Mouse (Mus musculus): ENCODE results near the gene Fbxo36. TPM values are rescaled to one million over a fixed set of nuclear protein-coding genes. Genes with fewer than 3 reads are reported as not detected.

Fbxo36 gene
- polyA plus RNA-seq, 1 experiment from 2014 or later, result 10.2 TPM

- H3K4me2 ChIP-seq, result no peak overlapping the region
- no peak overlapping the region for H3K9ac ChIP-seq (ENCODE audit: low read depth, low read length)
- H3K36me3 ChIP-seq (ENCODE audit: control insufficient read depth, insufficient read depth, low read length), result no peaks in the 10 kb centered on the region
- ATAC-seq (replicated peaks; ENCODE audit: low FRiP score), result no peak
- H3K4me1 ChIP-seq (replicated peaks; ENCODE audit: control insufficient read depth, insufficient read depth, low read length), result peaks cover 18% of the 10 kb centered on the region
- WGBS, result 83% methylated on average over 7 of the region's 7 CpGs
- no peak overlapping the region for H3K27ac ChIP-seq (ENCODE audit: low read depth, low read length)
- DNase-seq (ENCODE audit: low spot score), result no peak
- H3K9me3 ChIP-seq (ENCODE audit: control insufficient read depth, low read length), result no peaks in the 10 kb centered on the region
- no peaks in the 10 kb centered on the region for H3K27me3 ChIP-seq (replicated peaks; ENCODE audit: control insufficient read depth, insufficient read depth, low read length)
- no peak overlapping the region for H3K4me3 ChIP-seq (ENCODE audit: low read depth, low read length)
These were observed 10.8 kb downstream of the Fbxo36 start for GRCm38 (mm10) chr1:84850471-84850870.

- peak; percentile 48 for DNase-seq (ENCODE audit: low spot score)
- WGBS, result 39% methylated on average over 9 of the region's 9 CpGs
- peak overlapping the region; percentile 22 for H3K4me2 ChIP-seq
These were observed 12.0 kb downstream of the Fbxo36 start for GRCm38 (mm10) chr1:84851512-84852235.

GRCm38 (mm10) chr1:84853721-84854120 is 14.1 kb downstream of the Fbxo36 start:
- Histone ChIP-seq H3K9me3 (ENCODE audit: control insufficient read depth, low read length) (no peaks in the 10 kb centered on the region), H3K27ac (ENCODE audit: low read depth, low read length) (no peak overlapping the region), H3K4me2 (no peak overlapping the region), H3K9ac (ENCODE audit: low read depth, low read length) (no peak overlapping the region), H3K4me3 (ENCODE audit: low read depth, low read length) (no peak overlapping the region), H3K27me3 (replicated peaks; ENCODE audit: control insufficient read depth, insufficient read depth, low read length) (no peaks in the 10 kb centered on the region), H3K4me1 (replicated peaks; ENCODE audit: control insufficient read depth, insufficient read depth, low read length) (peaks cover 18% of the 10 kb centered on the region), H3K36me3 (ENCODE audit: control insufficient read depth, insufficient read depth, low read length) (no peaks in the 10 kb centered on the region)
- 86% methylated on average over 1 of the region's 1 CpGs for WGBS
- ATAC-seq (replicated peaks; ENCODE audit: low FRiP score) (no peak), DNase-seq (ENCODE audit: low spot score) (no peak)

More at GRCm38 (mm10) chr1:84851512-84852235, 12.0 kb downstream of the Fbxo36 start:
- no peaks in the 10 kb centered on the region for H3K36me3 ChIP-seq (ENCODE audit: control insufficient read depth, insufficient read depth, low read length)
- peak; percentile 70 for ATAC-seq (replicated peaks; ENCODE audit: low FRiP score)
- no peak overlapping the region for H3K9ac ChIP-seq (ENCODE audit: low read depth, low read length)
- peak overlapping the region; percentile 68 for H3K27ac ChIP-seq (ENCODE audit: low read depth, low read length)
- no peak overlapping the region for H3K4me3 ChIP-seq (ENCODE audit: low read depth, low read length)
- no peaks in the 10 kb centered on the region for H3K27me3 ChIP-seq (replicated peaks; ENCODE audit: control insufficient read depth, insufficient read depth, low read length)
- H3K4me1 ChIP-seq (replicated peaks; ENCODE audit: control insufficient read depth, insufficient read depth, low read length), result peaks cover 18% of the 10 kb centered on the region
- H3K9me3 ChIP-seq (ENCODE audit: control insufficient read depth, low read length), result no peaks in the 10 kb centered on the region

- H3K4me3 ChIP-seq (ENCODE audit: low read depth, low read length), result no peak overlapping the region
- H3K9me3 ChIP-seq (ENCODE audit: control insufficient read depth, low read length), result no peaks in the 10 kb centered on the region
- WGBS, result 88% methylated on average over 2 of the region's 2 CpGs
- no peak overlapping the region for H3K4me2 ChIP-seq
- H3K4me1 ChIP-seq (replicated peaks; ENCODE audit: control insufficient read depth, insufficient read depth, low read length), result peaks cover 18% of the 10 kb centered on the region
- no peaks in the 10 kb centered on the region for H3K27me3 ChIP-seq (replicated peaks; ENCODE audit: control insufficient read depth, insufficient read depth, low read length)
- H3K27ac ChIP-seq (ENCODE audit: low read depth, low read length), result no peak overlapping the region
- no peak overlapping the region for H3K9ac ChIP-seq (ENCODE audit: low read depth, low read length)
- DNase-seq (ENCODE audit: low spot score) (no peak), ATAC-seq (replicated peaks; ENCODE audit: low FRiP score) (no peak)
- no peaks in the 10 kb centered on the region for H3K36me3 ChIP-seq (ENCODE audit: control insufficient read depth, insufficient read depth, low read length)
These were observed 15.3 kb downstream of the Fbxo36 start for GRCm38 (mm10) chr1:84854966-84855365.

- H3K4me1 ChIP-seq (replicated peaks; ENCODE audit: control insufficient read depth, insufficient read depth, low read length), result peaks cover 24% of the 10 kb centered on the region
- H3K27ac ChIP-seq (ENCODE audit: low read depth, low read length), result no peak overlapping the region
- no peaks in the 10 kb centered on the region for H3K27me3 ChIP-seq (replicated peaks; ENCODE audit: control insufficient read depth, insufficient read depth, low read length)
- no peaks in the 10 kb centered on the region for H3K9me3 ChIP-seq (ENCODE audit: control insufficient read depth, low read length)
- no peaks in the 10 kb centered on the region for H3K36me3 ChIP-seq (ENCODE audit: control insufficient read depth, insufficient read depth, low read length)
- H3K9ac ChIP-seq (ENCODE audit: low read depth, low read length), result no peak overlapping the region
- no peak for ATAC-seq (replicated peaks; ENCODE audit: low FRiP score)
- WGBS, result 81% methylated on average over 2 of the region's 2 CpGs
- DNase-seq (ENCODE audit: low spot score), result no peak
- no peak overlapping the region for H3K4me3 ChIP-seq (ENCODE audit: low read depth, low read length)
- no peak overlapping the region for H3K4me2 ChIP-seq
These were observed 16.1 kb downstream of the Fbxo36 start for GRCm38 (mm10) chr1:84855756-84856155.

- H3K4me1 ChIP-seq (replicated peaks; ENCODE audit: control insufficient read depth, insufficient read depth, low read length), result peaks cover 12% of the 10 kb centered on the region; the same call in 1 of the 2 replicates
- ATAC-seq (replicated peaks; ENCODE audit: low FRiP score), result no peak
- no peak overlapping the region for H3K4me2 ChIP-seq
- WGBS, result 81% methylated on average over 6 of the region's 6 CpGs
- H3K36me3 ChIP-seq (ENCODE audit: control insufficient read depth, insufficient read depth, low read length), result no peaks in the 10 kb centered on the region
- no peak overlapping the region for H3K9ac ChIP-seq (ENCODE audit: low read depth, low read length)
- DNase-seq (ENCODE audit: low spot score), result no peak
- no peak overlapping the region for H3K27ac ChIP-seq (ENCODE audit: low read depth, low read length)
- H3K4me3 ChIP-seq (ENCODE audit: low read depth, low read length), result no peak overlapping the region
- no peaks in the 10 kb centered on the region for H3K9me3 ChIP-seq (ENCODE audit: control insufficient read depth, low read length)
- no peaks in the 10 kb centered on the region for H3K27me3 ChIP-seq (replicated peaks; ENCODE audit: control insufficient read depth, insufficient read depth, low read length)
These were observed 20.0 kb downstream of the Fbxo36 start for GRCm38 (mm10) chr1:84859597-84859996.

- WGBS, result 63% methylated on average over 10 of the region's 10 CpGs
- Histone ChIP-seq H3K27ac (ENCODE audit: low read depth, low read length) (no peak overlapping the region), H3K4me3 (ENCODE audit: low read depth, low read length) (no peak overlapping the region), H3K4me1 (replicated peaks; ENCODE audit: control insufficient read depth, insufficient read depth, low read length) (peaks cover 12% of the 10 kb centered on the region; the same call in 1 of the 2 replicates), H3K4me2 (no peak overlapping the region), H3K27me3 (replicated peaks; ENCODE audit: control insufficient read depth, insufficient read depth, low read length) (no peaks in the 10 kb centered on the region), H3K36me3 (ENCODE audit: control insufficient read depth, insufficient read depth, low read length) (no peaks in the 10 kb centered on the region), H3K9ac (ENCODE audit: low read depth, low read length) (no peak overlapping the region), H3K9me3 (ENCODE audit: control insufficient read depth, low read length) (no peaks in the 10 kb centered on the region)
- DNase-seq (ENCODE audit: low spot score) (no peak), ATAC-seq (replicated peaks; ENCODE audit: low FRiP score) (peak; percentile 77)
These were observed 21.0 kb downstream of the Fbxo36 start for GRCm38 (mm10) chr1:84860360-84861254.

GRCm38 (mm10) chr1:84861255-84861630 is 21.6 kb downstream of the Fbxo36 start:
- ATAC-seq (replicated peaks; ENCODE audit: low FRiP score), result no peak
- Histone ChIP-seq H3K27ac (ENCODE audit: low read depth, low read length) (no peak overlapping the region), H3K9me3 (ENCODE audit: control insufficient read depth, low read length) (no peaks in the 10 kb centered on the region), H3K9ac (ENCODE audit: low read depth, low read length) (no peak overlapping the region), H3K27me3 (replicated peaks; ENCODE audit: control insufficient read depth, insufficient read depth, low read length) (no peaks in the 10 kb centered on the region), H3K36me3 (ENCODE audit: control insufficient read depth, insufficient read depth, low read length) (no peaks in the 10 kb centered on the region), H3K4me1 (replicated peaks; ENCODE audit: control insufficient read depth, insufficient read depth, low read length) (peaks cover 12% of the 10 kb centered on the region; the same call in 1 of the 2 replicates), H3K4me3 (ENCODE audit: low read depth, low read length) (no peak overlapping the region), H3K4me2 (no peak overlapping the region)
- WGBS, result 56% methylated on average over 1 of the region's 1 CpGs
- no peak for DNase-seq (ENCODE audit: low spot score)

Measured in liver, embryonic 11.5 days (tissue).